Mouse (Mus musculus) lung, postnatal 0 days (tissue): ENCODE measurements at regions not wholly inside any gene's neighbourhood (a gene's known extent, or its start where the extent isn't known, plus 50 kb on each side); places are given as distances from the start of the nearest gene placed in this dataset.

Experiments
- ATAC-seq: fragments of 200-750 bp; cut with Nextera tagmentation; 2 replicates; pipeline ENCODE4 v1.8.0; 2017; ENCODE audit warnings: moderate library complexity
- DNase-seq: peaks from one replicate; pipeline ENCODE4 v3.0.0-alpha.2; 2016; ENCODE audit warnings: low spot score
- H3K27ac ChIP-seq: fragments of 300-500 bp; sonication (generic); 2 replicates; pipeline ENCODE4 v1.5.1; 2014; ENCODE audit warnings: antibody characterized with exemption, mild to moderate bottlenecking, low read length, mixed read lengths
- H3K27me3 ChIP-seq: fragments of 300-500 bp; sonication (generic); replicated peaks from 2 replicates; pipeline ENCODE4 v1.6.1; 2014; ENCODE audit warnings: low read length, mixed read lengths; ENCODE audit not compliant: insufficient read depth
- H3K36me3 ChIP-seq: fragments of 300-500 bp; sonication (generic); 2 replicates; pipeline ENCODE4 v1.6.1; 2014; ENCODE audit warnings: low read length, mixed read lengths; ENCODE audit not compliant: insufficient read depth
- H3K4me1 ChIP-seq: fragments of 300-500 bp; sonication (generic); 2 replicates; pipeline ENCODE4 v1.6.1; 2014; ENCODE audit warnings: antibody characterized with exemption, low read depth, low read length, mixed read lengths; ENCODE audit not compliant: insufficient read depth
- H3K4me2 ChIP-seq: fragments of 300-500 bp; sonication (generic); replicated peaks from 2 replicates; pipeline ENCODE4 v1.6.1; 2014; ENCODE audit warnings: low read depth, mild to moderate bottlenecking, low read length, moderate library complexity, mixed read lengths
- H3K4me3 ChIP-seq: fragments of 300-500 bp; sonication (generic); 2 replicates; pipeline ENCODE4 v1.5.1; 2014; ENCODE audit warnings: low read depth, low read length
- H3K9ac ChIP-seq: fragments of 300-500 bp; sonication (generic); replicated peaks from 2 replicates; pipeline ENCODE4 v1.6.1; 2014; ENCODE audit warnings: low read depth, mild to moderate bottlenecking
- H3K9me3 ChIP-seq: fragments of 300-500 bp; sonication (generic); 2 replicates; pipeline ENCODE4 v1.6.1; 2016; ENCODE audit warnings: low read length, mixed read lengths
- CTCF ChIP-seq: IDR thresholded peaks from 2 replicates; pipeline ENCODE4 v1.5.1; 2016; ENCODE audit warnings: antibody characterized with exemption, mild to moderate bottlenecking
- EP300 ChIP-seq: IDR thresholded peaks from 2 replicates; pipeline ENCODE4 v1.6.1; 2016; ENCODE audit warnings: antibody characterized with exemption, mild to moderate bottlenecking, control low read depth
- WGBS: fragments of 180-500 bp; shearing (Covaris S2); extraction: QIAGEN DNeasy Blood & Tissue Kit; methylation state at CpG from one replicate; pipeline ENCODE4 v1.1.7; 2014; 5-methylcytosine and 5-hydroxymethylcytosine counted together

- no peaks in the 10 kb centered on the region for H3K27me3 ChIP-seq
- no peak for DNase-seq
- no peak overlapping the region for H3K9ac ChIP-seq
- H3K4me1 ChIP-seq: no peaks in the 10 kb centered on the region
- H3K27ac ChIP-seq: no peak overlapping the region
- no peak for ATAC-seq
- no peaks in the 10 kb centered on the region for H3K36me3 ChIP-seq
- no peak overlapping the region for H3K4me3 ChIP-seq
- no peak overlapping the region for H3K4me2 ChIP-seq
- 50% methylated on average over 1 of the region's 1 CpGs for WGBS
- no peaks in the 10 kb centered on the region for H3K9me3 ChIP-seq
- TF ChIP-seq EP300 (no peak), CTCF (no peak)
Measured at GRCm38 (mm10) chr10:26544796-26545195, 169.0 kb upstream of the L3mbtl3 start.

- no peak overlapping the region for H3K9ac ChIP-seq
- no peaks in the 10 kb centered on the region for H3K4me1 ChIP-seq
- H3K9me3 ChIP-seq: no peaks in the 10 kb centered on the region
- WGBS: 85% methylated on average over 8 of the region's 8 CpGs
- H3K36me3 ChIP-seq: no peaks in the 10 kb centered on the region
- TF ChIP-seq CTCF: no peak
- TF ChIP-seq EP300: no peak
- DNase-seq (no peak), ATAC-seq (no peak)
- H3K4me2 ChIP-seq: no peak overlapping the region
- H3K27me3 ChIP-seq: no peaks in the 10 kb centered on the region
- no peak overlapping the region for H3K4me3 ChIP-seq
- H3K27ac ChIP-seq: no peak overlapping the region
Measured at GRCm38 (mm10) chr10:26556246-26556645, 180.5 kb upstream of the L3mbtl3 start.

- H3K9ac ChIP-seq: no peak overlapping the region
- no peaks in the 10 kb centered on the region for H3K27me3 ChIP-seq
- H3K9me3 ChIP-seq: no peaks in the 10 kb centered on the region
- no peak for ATAC-seq
- no peak overlapping the region for H3K4me2 ChIP-seq
- H3K4me3 ChIP-seq: no peak overlapping the region
- 57% methylated on average over 1 of the region's 1 CpGs for WGBS
- TF ChIP-seq CTCF (no peak), EP300 (no peak)
- H3K27ac ChIP-seq: no peak overlapping the region
- no peaks in the 10 kb centered on the region for H3K4me1 ChIP-seq
- DNase-seq: no peak
- H3K36me3 ChIP-seq: no peaks in the 10 kb centered on the region
Measured at GRCm38 (mm10) chr10:26558118-26558517, 182.3 kb upstream of the L3mbtl3 start.

GRCm38 (mm10) chr10:26559323-26559722 lies 183.6 kb upstream of the L3mbtl3 start:
- ATAC-seq (no peak), DNase-seq (no peak)
- Histone ChIP-seq H3K4me2 (no peak overlapping the region), H3K9me3 (no peaks in the 10 kb centered on the region), H3K27ac (no peak overlapping the region), H3K36me3 (no peaks in the 10 kb centered on the region), H3K4me3 (no peak overlapping the region), H3K27me3 (no peaks in the 10 kb centered on the region), H3K9ac (no peak overlapping the region), H3K4me1 (no peaks in the 10 kb centered on the region)
- no peak for TF ChIP-seq EP300
- TF ChIP-seq CTCF: no peak
- 77% methylated on average over 4 of the region's 4 CpGs for WGBS

GRCm38 (mm10) chr10:26560456-26560855 lies 184.7 kb upstream of the L3mbtl3 start:
- no peak overlapping the region for H3K4me3 ChIP-seq
- no peaks in the 10 kb centered on the region for H3K4me1 ChIP-seq
- no peaks in the 10 kb centered on the region for H3K27me3 ChIP-seq
- no peak for ATAC-seq
- TF ChIP-seq CTCF: no peak
- TF ChIP-seq EP300: no peak
- no peak overlapping the region for H3K4me2 ChIP-seq
- no peak overlapping the region for H3K9ac ChIP-seq
- 55% methylated on average over 4 of the region's 4 CpGs for WGBS
- no peaks in the 10 kb centered on the region for H3K36me3 ChIP-seq
- no peaks in the 10 kb centered on the region for H3K9me3 ChIP-seq
- no peak overlapping the region for H3K27ac ChIP-seq
- DNase-seq: no peak

- no peaks in the 10 kb centered on the region for H3K27me3 ChIP-seq
- H3K27ac ChIP-seq: no peak overlapping the region
- TF ChIP-seq CTCF (no peak), EP300 (no peak)
- WGBS: 34% methylated on average over 11 of the region's 11 CpGs
- H3K36me3 ChIP-seq: no peaks in the 10 kb centered on the region
- H3K4me3 ChIP-seq: no peak overlapping the region
- DNase-seq (peak; percentile 64), ATAC-seq (peak; percentile 25; the same call in 1 of the 2 replicates)
- H3K9ac ChIP-seq: no peak overlapping the region
- peak overlapping the region; percentile 12; the same call in 1 of the 2 replicates for H3K4me2 ChIP-seq
- H3K4me1 ChIP-seq: no peaks in the 10 kb centered on the region
- H3K9me3 ChIP-seq: no peaks in the 10 kb centered on the region
Measured at GRCm38 (mm10) chr10:26564462-26564861, 188.7 kb upstream of the L3mbtl3 start.

GRCm38 (mm10) chr10:26567613-26568012 lies 185.6 kb upstream of the Arhgap18 start:
- H3K9ac ChIP-seq: no peak overlapping the region
- H3K9me3 ChIP-seq: no peaks in the 10 kb centered on the region
- H3K4me2 ChIP-seq: no peak overlapping the region
- WGBS: 57% methylated on average over 4 of the region's 4 CpGs
- DNase-seq: no peak
- H3K27ac ChIP-seq: no peak overlapping the region
- H3K27me3 ChIP-seq: no peaks in the 10 kb centered on the region
- H3K4me1 ChIP-seq: no peaks in the 10 kb centered on the region
- no peak for ATAC-seq
- TF ChIP-seq CTCF: no peak
- TF ChIP-seq EP300: no peak
- no peak overlapping the region for H3K4me3 ChIP-seq
- no peaks in the 10 kb centered on the region for H3K36me3 ChIP-seq
